ENCODE assay signal across 8 mouse cellular contexts in the genomic region with DNA sequence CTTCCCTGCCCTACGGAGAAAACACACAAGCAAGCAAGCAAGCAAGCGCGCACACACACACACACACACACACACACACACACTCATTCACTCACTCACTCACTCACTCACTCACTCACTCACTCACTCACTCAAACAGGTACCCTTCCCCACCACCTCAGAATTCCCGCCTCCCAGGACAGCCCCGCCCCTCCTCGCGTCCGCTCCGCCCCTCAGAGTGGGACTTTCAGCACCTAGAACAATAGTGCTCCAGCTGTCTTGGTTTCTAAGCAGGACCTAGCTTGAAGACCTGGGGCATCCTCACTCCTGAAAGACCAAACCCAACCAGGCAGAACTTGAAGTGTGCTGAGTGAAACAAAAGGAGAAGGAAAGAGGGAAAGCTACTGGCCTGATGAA. TPM values are rescaled to one million over a fixed set of nuclear protein-coding genes. Genes with fewer than 3 reads are reported as not detected.
DNase-seq lines count a peak whose midpoint lies in the region; ATAC-seq and TF ChIP-seq lines count a peak whose summit lies in the region.

No protein-coding gene starts in this region.

- no peak overlapping the region for H3ac ChIP-seq in myocyte (ENCODE audit: control insufficient read depth, insufficient read length)

- no peaks in the 10 kb centered on the region for H3K9me3 ChIP-seq in hindbrain, embryonic 15.5 days
- no peaks in the 10 kb centered on the region for H3K9me3 ChIP-seq in liver, embryonic 13.5 days (replicated peaks)

- peak overlapping the region; percentile 79 for H3K4me3 ChIP-seq in hindbrain, embryonic 15.5 days
- peak overlapping the region; percentile 66 for H3K4me3 ChIP-seq in liver, embryonic 13.5 days (replicated peaks)
- H3K4me3 ChIP-seq in myocyte, result no peak overlapping the region

- WGBS in hindbrain, embryonic 15.5 days, result 0% methylated on average over 9 of the region's 9 CpGs
- 1% methylated on average over 9 of the region's 9 CpGs for WGBS in liver, embryonic 13.5 days (ENCODE audit: insufficient replicate concordance)

- no peak overlapping the region for H3K9ac ChIP-seq in hindbrain, embryonic 15.5 days
- H3K9ac ChIP-seq in liver, embryonic 13.5 days, result peak overlapping the region; percentile 43; the same call in 1 of the 2 replicates

- H3K27ac ChIP-seq in hindbrain, embryonic 15.5 days (replicated peaks), result no peak overlapping the region
- H3K27ac ChIP-seq in liver, embryonic 13.5 days, result no peak overlapping the region

- 0 out of 2 replicates have a peak, but pooled peaks cover 5% of the 10 kb centered on the region for H3K27me3 ChIP-seq in hindbrain, embryonic 15.5 days
- H3K27me3 ChIP-seq in liver, embryonic 13.5 days, result peaks cover 19% of the 10 kb centered on the region
- peaks cover 10% of the 10 kb centered on the region for H3K27me3 ChIP-seq in myocyte (ENCODE audit: control insufficient read depth, insufficient read depth, insufficient read length)

- peaks cover 9% of the 10 kb centered on the region for H3K4me1 ChIP-seq in hindbrain, embryonic 15.5 days (replicated peaks)
- peaks cover 8% of the 10 kb centered on the region for H3K4me1 ChIP-seq in liver, embryonic 13.5 days (replicated peaks)

- ATAC-seq in hindbrain, embryonic 15.5 days (ENCODE audit: low FRiP score, low read depth), result peak; percentile 85
- peak; percentile 65 for ATAC-seq in liver, embryonic 13.5 days (ENCODE audit: low read depth)

- H3K4me2 ChIP-seq in hindbrain, embryonic 15.5 days, result peak overlapping the region; percentile 97
- H3K4me2 ChIP-seq in liver, embryonic 13.5 days, result peak overlapping the region; percentile 90
- peak overlapping the region; percentile 52 for H3K4me2 ChIP-seq in myocyte (ENCODE audit: low read depth)

- TF ChIP-seq POLR2A in myocyte (IDR thresholded peaks at IDR 0.05; ENCODE audit: insufficient read length, low read depth), result no peak

- H3K36me3 ChIP-seq in hindbrain, embryonic 15.5 days, result no peaks in the 10 kb centered on the region
- H3K36me3 ChIP-seq in liver, embryonic 13.5 days, result no peaks in the 10 kb centered on the region
- no peaks in the 10 kb centered on the region for H3K36me3 ChIP-seq in myocyte (ENCODE audit: control insufficient read depth, insufficient read depth)

- DNase-seq in heart, adult 11 months, result peak; percentile 86
- no peak for DNase-seq in heart, adult 9 months (ENCODE audit: low spot score in 2 of 2)
- DNase-seq in embryo, embryonic 11.5 days (ENCODE audit: low read depth, low spot score), result peak; percentile 13
- no peak for DNase-seq in liver, embryonic 13.5 days
- no peak for DNase-seq in yolk sac, embryonic 10.5 days (ENCODE audit: low spot score)
- DNase-seq in gastrocnemius, adult 18-20 months (ENCODE audit: low spot score), result no peak

- H3K79me2 ChIP-seq in myocyte (ENCODE audit: control insufficient read depth, insufficient read depth), result no peaks in the 10 kb centered on the region

TF ChIP-seq in myocyte, 11 proteins besides CTCF, POLR2A, EP300 and RAD21:
- TF ChIP-seq TCF3 (IDR thresholded peaks at IDR 0.05; ENCODE audit: insufficient read length, low read depth) (no peak), TCF12 (IDR thresholded peaks at IDR 0.05; ENCODE audit: insufficient read depth, poor library complexity, severe bottlenecking) (no peak), POLR2AphosphoS2 (IDR thresholded peaks at IDR 0.05; ENCODE audit: insufficient read length, low read depth) (no peak), SRF (IDR thresholded peaks at IDR 0.05; ENCODE audit: control insufficient read depth, insufficient read length, low read depth) (no peak), E2F4 (IDR thresholded peaks at IDR 0.05; ENCODE audit: insufficient read depth) (no peak), MAX (IDR thresholded peaks at IDR 0.05; ENCODE audit: low read depth) (no peak), USF1 (IDR thresholded peaks at IDR 0.05; ENCODE audit: low read depth) (no peak), CEBPB (IDR thresholded peaks at IDR 0.05; ENCODE audit: insufficient read depth, poor library complexity, severe bottlenecking) (no peak)

RNA-seq across cellular contexts. Expression of gene Tc2n, which starts 0.4 kb away (rescaled TPM):
- polyA plus RNA-seq in hindbrain, embryonic 15.5 days (2015; fragmentation: Nextera tagmentation; extraction: Ambion mirVana), result 0.40 and 0.59 TPM in 2 replicates
- polyA plus RNA-seq in liver, embryonic 13.5 days (2015; fragmentation: Nextera tagmentation; extraction: Ambion mirVana), result 0.05 and 0.15 TPM in 2 replicates
- not detected for polyA plus RNA-seq in myocyte (2012; fragmentation: generic; extraction: Trizol)
- under 1 TPM; 0.23 to 0.26 TPM for total RNA-seq in gastrocnemius, adult 18-20 months (2021)

Comparison
In these comparisons a context has a peak if more than half of its experiments do, and no peak if none do; other contexts are left out.
1. DNase-seq: peak in heart, adult 11 months (single experiment) and embryo, embryonic 11.5 days (single experiment); none in heart, adult 9 months (0 of 2), liver, embryonic 13.5 days (single experiment), yolk sac, embryonic 10.5 days (single experiment) and gastrocnemius, adult 18-20 months (single experiment).
2. Peak in every context shown above with its lines, with median percentiles within 50 percentile points of each other: H3K4me2 ChIP-seq.